Mouse (Mus musculus): ENCODE results near the gene Tbx18. TPM values are rescaled to one million over a fixed set of nuclear protein-coding genes. Genes with fewer than 3 reads are reported as not detected.
A peak's percentile ranks its signal among the peaks of the same experiment; 100 is the strongest.

The Tbx18 gene
- polyA plus RNA-seq, 1 experiment from 2014 or later, result 5.7 TPM

- H3K9ac ChIP-seq (ENCODE audit: low read depth, low read length), result no peak overlapping the region
- peak overlapping the region; percentile 50 for H3K4me2 ChIP-seq (ENCODE audit: low read depth, low read length)
- no peaks in the 10 kb centered on the region for H3K9me3 ChIP-seq (ENCODE audit: control insufficient read depth, low read length)
- DNase-seq (ENCODE audit: low spot score) (no peak), ATAC-seq (ENCODE audit: low read depth) (no peak)
- no peaks in the 10 kb centered on the region for H3K36me3 ChIP-seq (ENCODE audit: control insufficient read depth, insufficient read depth, low read length)
- WGBS, result 2% methylated on average over 13 of the region's 13 CpGs
- no peak overlapping the region for H3K27ac ChIP-seq (replicated peaks; ENCODE audit: low read depth, low read length)
- 0 out of 2 replicates have a peak overlapping the region, but pooled peaks have one; percentile 27 for H3K4me3 ChIP-seq (ENCODE audit: low read depth, low read length)
- peaks cover 8% of the 10 kb centered on the region for H3K4me1 ChIP-seq (ENCODE audit: control insufficient read depth, insufficient read depth, low read length)
- peaks cover 77% of the 10 kb centered on the region for H3K27me3 ChIP-seq (replicated peaks; ENCODE audit: control insufficient read depth, insufficient read depth, low read length)
These were observed 7.1 kb upstream of the Tbx18 start for GRCm38 (mm10) chr9:87738123-87738522.

GRCm38 (mm10) chr9:87737271-87737670, 6.2 kb upstream of the Tbx18 start:
- Histone ChIP-seq H3K4me2 (ENCODE audit: low read depth, low read length) (no peak overlapping the region), H3K9me3 (ENCODE audit: control insufficient read depth, low read length) (no peaks in the 10 kb centered on the region), H3K9ac (ENCODE audit: low read depth, low read length) (no peak overlapping the region), H3K36me3 (ENCODE audit: control insufficient read depth, insufficient read depth, low read length) (no peaks in the 10 kb centered on the region), H3K4me1 (ENCODE audit: control insufficient read depth, insufficient read depth, low read length) (peaks cover 8% of the 10 kb centered on the region), H3K4me3 (ENCODE audit: low read depth, low read length) (no peak overlapping the region), H3K27ac (replicated peaks; ENCODE audit: low read depth, low read length) (no peak overlapping the region), H3K27me3 (replicated peaks; ENCODE audit: control insufficient read depth, insufficient read depth, low read length) (peaks cover 86% of the 10 kb centered on the region)
- DNase-seq (ENCODE audit: low spot score) (no peak), ATAC-seq (ENCODE audit: low read depth) (no peak)
- WGBS, result 13% methylated on average over 4 of the region's 4 CpGs

GRCm38 (mm10) chr9:87735046-87735445, 4.0 kb upstream of the Tbx18 start:
- Histone ChIP-seq H3K9me3 (ENCODE audit: control insufficient read depth, low read length) (no peaks in the 10 kb centered on the region), H3K4me1 (ENCODE audit: control insufficient read depth, insufficient read depth, low read length) (peaks cover 5% of the 10 kb centered on the region; the same call in 1 of the 2 replicates), H3K27ac (replicated peaks; ENCODE audit: low read depth, low read length) (no peak overlapping the region), H3K27me3 (replicated peaks; ENCODE audit: control insufficient read depth, insufficient read depth, low read length) (peaks cover 90% of the 10 kb centered on the region), H3K36me3 (ENCODE audit: control insufficient read depth, insufficient read depth, low read length) (no peaks in the 10 kb centered on the region), H3K9ac (ENCODE audit: low read depth, low read length) (no peak overlapping the region), H3K4me3 (ENCODE audit: low read depth, low read length) (no peak overlapping the region), H3K4me2 (ENCODE audit: low read depth, low read length) (no peak overlapping the region)
- WGBS, result 10% methylated on average over 8 of the region's 9 CpGs
- DNase-seq (ENCODE audit: low spot score) (no peak), ATAC-seq (ENCODE audit: low read depth) (no peak)

GRCm38 (mm10) chr9:87734631-87735030, 3.6 kb upstream of the Tbx18 start:
- Histone ChIP-seq H3K9me3 (ENCODE audit: control insufficient read depth, low read length) (no peaks in the 10 kb centered on the region), H3K9ac (ENCODE audit: low read depth, low read length) (no peak overlapping the region), H3K36me3 (ENCODE audit: control insufficient read depth, insufficient read depth, low read length) (no peaks in the 10 kb centered on the region), H3K4me1 (ENCODE audit: control insufficient read depth, insufficient read depth, low read length) (peaks cover 2% of the 10 kb centered on the region; the same call in 1 of the 2 replicates), H3K4me3 (ENCODE audit: low read depth, low read length) (no peak overlapping the region), H3K4me2 (ENCODE audit: low read depth, low read length) (no peak overlapping the region), H3K27ac (replicated peaks; ENCODE audit: low read depth, low read length) (no peak overlapping the region), H3K27me3 (replicated peaks; ENCODE audit: control insufficient read depth, insufficient read depth, low read length) (peaks cover 90% of the 10 kb centered on the region)
- 10% methylated on average over 9 of the region's 9 CpGs for WGBS
- DNase-seq (ENCODE audit: low spot score) (no peak), ATAC-seq (ENCODE audit: low read depth) (no peak; the same call in 1 of the 2 replicates)

GRCm38 (mm10) chr9:87733732-87734131, 2.7 kb upstream of the Tbx18 start:
- Histone ChIP-seq H3K9me3 (ENCODE audit: control insufficient read depth, low read length) (no peaks in the 10 kb centered on the region), H3K9ac (ENCODE audit: low read depth, low read length) (no peak overlapping the region), H3K4me1 (ENCODE audit: control insufficient read depth, insufficient read depth, low read length) (no peaks in the 10 kb centered on the region), H3K27ac (replicated peaks; ENCODE audit: low read depth, low read length) (0 out of 2 replicates have a peak overlapping the region, but pooled peaks have one; percentile 44), H3K27me3 (replicated peaks; ENCODE audit: control insufficient read depth, insufficient read depth, low read length) (peaks cover 90% of the 10 kb centered on the region), H3K4me3 (ENCODE audit: low read depth, low read length) (no peak overlapping the region), H3K36me3 (ENCODE audit: control insufficient read depth, insufficient read depth, low read length) (no peaks in the 10 kb centered on the region), H3K4me2 (ENCODE audit: low read depth, low read length) (peak overlapping the region; percentile 33; the same call in 1 of the 2 replicates)
- ATAC-seq (ENCODE audit: low read depth), result no peak
- DNase-seq (ENCODE audit: low spot score), result no peak
- 16% methylated on average over 11 of the region's 11 CpGs for WGBS

GRCm38 (mm10) chr9:87733236-87733630, 2.2 kb upstream of the Tbx18 start:
- Histone ChIP-seq H3K36me3 (ENCODE audit: control insufficient read depth, insufficient read depth, low read length) (no peaks in the 10 kb centered on the region), H3K27me3 (replicated peaks; ENCODE audit: control insufficient read depth, insufficient read depth, low read length) (peaks cover 90% of the 10 kb centered on the region), H3K4me3 (ENCODE audit: low read depth, low read length) (peak overlapping the region; percentile 11), H3K4me1 (ENCODE audit: control insufficient read depth, insufficient read depth, low read length) (no peaks in the 10 kb centered on the region), H3K4me2 (ENCODE audit: low read depth, low read length) (peak overlapping the region; percentile 33), H3K9ac (ENCODE audit: low read depth, low read length) (0 out of 2 replicates have a peak overlapping the region, but pooled peaks have one; percentile 8), H3K9me3 (ENCODE audit: control insufficient read depth, low read length) (no peaks in the 10 kb centered on the region), H3K27ac (replicated peaks; ENCODE audit: low read depth, low read length) (peak overlapping the region; percentile 44; the same call in 1 of the 2 replicates)
- no peak for DNase-seq (ENCODE audit: low spot score)
- no peak for ATAC-seq (ENCODE audit: low read depth)
- 4% methylated on average over 11 of the region's 11 CpGs for WGBS

DNA sequence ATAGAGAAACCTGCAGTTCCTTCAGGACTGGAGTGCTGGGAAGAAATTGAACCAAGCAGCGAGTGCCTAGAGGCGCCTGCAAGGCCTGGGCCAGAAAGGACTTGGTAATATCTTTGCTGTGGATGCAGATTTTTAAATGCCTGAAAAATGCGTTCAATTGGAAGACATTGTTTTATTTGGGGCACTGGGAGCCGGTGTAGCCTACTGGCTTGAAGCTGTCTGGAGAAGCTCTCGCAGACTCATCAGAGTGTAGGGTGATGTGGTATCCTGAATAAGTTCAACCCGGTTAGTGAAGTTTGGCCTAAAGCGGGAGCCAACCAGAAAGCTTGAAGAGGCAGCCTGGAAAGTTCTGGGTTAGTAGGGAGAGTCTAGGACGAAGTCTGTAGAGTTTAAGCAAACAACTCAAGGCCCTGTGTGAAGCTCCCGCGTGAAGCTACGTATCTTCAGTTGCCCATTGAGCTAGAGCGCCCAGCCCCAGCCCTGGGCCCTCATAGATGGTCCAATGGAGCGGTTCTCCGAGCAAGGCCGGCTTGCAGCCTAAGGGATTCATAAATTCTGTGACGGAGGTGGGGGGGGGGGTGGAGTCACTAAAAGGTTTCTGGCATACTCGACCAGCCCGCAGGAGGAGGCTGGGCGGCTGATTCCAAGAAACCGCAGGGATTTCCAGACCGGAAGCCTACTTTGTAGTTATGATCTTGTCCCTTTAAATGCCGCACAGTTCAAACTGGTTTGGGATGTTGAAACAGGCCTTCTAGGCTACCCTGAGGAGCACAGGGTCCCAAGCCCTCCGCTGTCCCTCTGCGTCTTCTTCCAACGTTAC, 1.6 kb upstream of the Tbx18 start:
- Histone ChIP-seq H3K4me3 (ENCODE audit: low read depth, low read length) (peak overlapping the region; percentile 11), H3K4me1 (ENCODE audit: control insufficient read depth, insufficient read depth, low read length) (no peaks in the 10 kb centered on the region), H3K4me2 (ENCODE audit: low read depth, low read length) (peak overlapping the region; percentile 33), H3K9me3 (ENCODE audit: control insufficient read depth, low read length) (no peaks in the 10 kb centered on the region), H3K36me3 (ENCODE audit: control insufficient read depth, insufficient read depth, low read length) (no peaks in the 10 kb centered on the region), H3K27ac (replicated peaks; ENCODE audit: low read depth, low read length) (peak overlapping the region; percentile 44; the same call in 1 of the 2 replicates), H3K9ac (ENCODE audit: low read depth, low read length) (0 out of 2 replicates have a peak overlapping the region, but pooled peaks have one; percentile 8), H3K27me3 (replicated peaks; ENCODE audit: control insufficient read depth, insufficient read depth, low read length) (peaks cover 90% of the 10 kb centered on the region)
- WGBS, result 13% methylated on average over 24 of the region's 25 CpGs
- no peak for DNase-seq (ENCODE audit: low spot score)
- no peak for ATAC-seq (ENCODE audit: low read depth)

DNA sequence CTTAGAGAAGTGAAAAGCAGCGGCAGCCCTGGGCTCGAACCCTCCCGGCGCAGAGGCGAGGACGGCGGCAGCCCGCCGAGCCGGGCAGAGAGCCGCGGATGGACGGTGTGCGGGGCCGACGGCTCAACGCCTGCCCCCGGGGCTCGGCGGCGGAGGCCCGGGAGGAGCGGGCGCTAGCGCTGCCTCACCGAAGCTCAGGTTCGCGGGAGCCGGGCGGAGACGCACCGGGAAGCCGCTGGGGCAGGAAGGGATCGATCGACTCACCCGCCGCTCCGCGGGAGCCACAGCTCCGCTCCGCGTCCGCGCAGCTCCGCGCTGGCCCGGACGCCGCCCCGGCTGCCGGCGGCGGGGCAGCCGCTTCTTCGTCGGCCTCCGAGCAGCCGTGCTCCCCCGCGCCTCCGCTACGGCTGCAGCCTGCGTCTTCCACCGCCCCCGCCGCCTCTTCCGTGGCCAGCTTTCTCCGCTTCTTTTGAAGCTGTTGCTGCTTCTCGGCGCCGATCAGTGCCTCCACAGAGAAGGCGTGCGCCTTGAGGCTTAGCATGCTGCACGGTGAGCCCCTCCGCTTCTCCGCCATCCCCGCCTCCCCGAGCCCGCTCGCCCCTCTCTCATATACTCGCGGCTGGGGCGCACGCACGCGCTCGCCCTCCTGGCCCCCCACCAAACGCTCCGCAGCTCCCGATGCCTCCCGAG, 644 bp downstream of the Tbx18 start:
- Histone ChIP-seq H3K27ac (replicated peaks; ENCODE audit: low read depth, low read length) (peak overlapping the region; percentile 86), H3K4me1 (ENCODE audit: control insufficient read depth, insufficient read depth, low read length) (no peaks in the 10 kb centered on the region), H3K27me3 (replicated peaks; ENCODE audit: control insufficient read depth, insufficient read depth, low read length) (peaks cover 81% of the 10 kb centered on the region), H3K9ac (ENCODE audit: low read depth, low read length) (peak overlapping the region; percentile 79), H3K4me2 (ENCODE audit: low read depth, low read length) (peak overlapping the region; percentile 78), H3K36me3 (ENCODE audit: control insufficient read depth, insufficient read depth, low read length) (no peaks in the 10 kb centered on the region), H3K9me3 (ENCODE audit: control insufficient read depth, low read length) (no peaks in the 10 kb centered on the region), H3K4me3 (ENCODE audit: low read depth, low read length) (peak overlapping the region; percentile 57)
- WGBS, result 0% methylated on average over 25 of the region's 91 CpGs
- no peak for DNase-seq (ENCODE audit: low spot score)
- ATAC-seq (ENCODE audit: low read depth), result peak; percentile 28; the same call in 1 of the 2 replicates
